Mouse (Mus musculus) cerebellum, postnatal 25 days (tissue): ENCODE measurements around the gene Proser2.
"Not testable (repeated sequence)": the region's sequence is repeated elsewhere in the genome, so short reads cannot be mapped to it uniquely, and the experiment has no call there.

Source experiments
- DNase-seq, 2 experiments: peaks; one replicate each; pipeline ENCODE4 v3.0.0; 2021; ENCODE audit warnings: mixed read lengths in 2 of 2

Gene Proser2

GRCm38 (mm10) chr2:6128136-6128805 is 1.7 kb downstream of the Proser2 start:
- peak in 1 of 2 experiments; percentile 35 for DNase-seq

DNA sequence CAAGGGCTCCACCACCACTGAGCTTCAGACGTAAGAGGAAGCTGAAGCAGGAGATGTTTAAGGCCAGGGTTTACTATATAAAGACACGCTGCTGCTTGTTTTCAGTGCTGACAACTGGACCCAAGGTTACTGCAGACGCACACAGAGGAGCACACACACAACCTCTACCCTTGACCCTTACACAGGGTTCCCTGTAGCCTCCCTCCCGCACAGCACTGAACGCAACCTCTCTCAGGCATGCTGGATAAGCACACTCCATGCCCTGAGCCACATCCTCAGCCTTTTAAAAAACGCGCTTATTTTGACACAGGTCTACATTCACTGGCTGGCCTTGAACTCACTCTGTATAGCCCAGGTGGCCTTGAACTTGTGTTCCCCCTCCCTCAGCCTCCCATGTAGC is 7.0 kb downstream of the Proser2 start:
- no peak for DNase-seq

DNA sequence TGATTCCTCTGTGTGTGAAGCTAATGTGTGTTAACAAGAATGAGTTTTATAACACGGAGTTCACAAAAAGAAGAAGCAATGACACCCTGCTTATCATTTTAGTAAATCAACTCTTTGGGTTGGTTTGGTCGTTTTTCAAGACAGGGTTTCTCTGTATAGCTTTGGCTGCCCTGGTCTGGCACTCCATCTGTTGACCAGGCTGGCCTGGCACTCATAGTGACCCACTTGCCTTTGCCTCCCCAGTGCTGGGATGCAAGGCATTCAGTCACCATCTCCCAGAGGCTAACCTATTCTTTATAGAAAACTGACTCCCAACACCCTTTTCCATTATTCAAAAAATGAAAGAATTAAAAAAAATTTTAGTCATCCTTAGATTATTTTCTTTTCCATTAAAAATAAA is 8.9 kb downstream of the Proser2 start:
- peak; percentile 64 to 78 for DNase-seq

GRCm38 (mm10) chr2:6118246-6118645 is 11.8 kb downstream of the Proser2 start:
- peak; percentile 40 to 64 for DNase-seq

GRCm38 (mm10) chr2:6113792-6114191 is 16.2 kb downstream of the Proser2 start:
- DNase-seq = no peak

DNA sequence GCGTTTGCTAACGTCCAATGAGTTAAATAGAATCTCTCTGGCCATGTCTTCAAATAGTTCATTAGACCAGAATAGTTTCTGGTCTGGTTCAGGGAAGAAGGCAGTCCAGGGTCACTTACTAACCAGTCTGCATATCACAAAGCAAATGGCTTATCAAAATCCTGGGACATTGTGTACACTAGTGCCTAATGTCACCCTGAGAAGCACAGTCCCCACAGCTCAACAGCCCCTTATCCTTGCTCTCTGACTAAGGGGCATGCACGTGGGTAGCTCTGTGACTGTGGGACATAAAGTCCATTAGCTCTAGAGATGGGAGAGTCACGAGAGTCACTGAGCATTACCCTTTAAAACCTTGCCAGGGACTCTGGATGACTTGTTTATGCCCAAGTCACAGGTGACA is 17.4 kb downstream of the Proser2 start:
- DNase-seq = no peak

DNA sequence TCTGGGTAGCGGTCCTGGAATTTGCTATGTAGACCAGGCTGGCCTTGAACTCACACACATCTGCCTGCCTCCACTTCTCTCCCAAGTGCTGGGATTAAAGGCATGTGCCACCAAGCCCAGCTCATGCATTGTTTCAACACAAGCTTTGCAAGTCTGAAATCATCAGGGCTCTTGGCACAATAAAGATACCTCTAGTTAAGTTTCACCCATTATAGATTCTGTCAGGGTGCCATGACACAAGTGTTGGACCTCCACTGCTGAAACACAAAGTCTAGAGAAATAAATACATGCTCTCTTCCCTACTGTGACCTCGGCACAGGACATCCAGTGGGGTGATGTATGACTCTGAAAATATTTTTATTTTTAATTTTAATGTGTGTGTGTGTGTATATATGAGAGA is 24.6 kb downstream of the Proser2 start:
- DNase-seq = no peak

GRCm38 (mm10) chr2:6100755-6101154 is 29.3 kb downstream of the Proser2 start:
- no peak for DNase-seq

DNA sequence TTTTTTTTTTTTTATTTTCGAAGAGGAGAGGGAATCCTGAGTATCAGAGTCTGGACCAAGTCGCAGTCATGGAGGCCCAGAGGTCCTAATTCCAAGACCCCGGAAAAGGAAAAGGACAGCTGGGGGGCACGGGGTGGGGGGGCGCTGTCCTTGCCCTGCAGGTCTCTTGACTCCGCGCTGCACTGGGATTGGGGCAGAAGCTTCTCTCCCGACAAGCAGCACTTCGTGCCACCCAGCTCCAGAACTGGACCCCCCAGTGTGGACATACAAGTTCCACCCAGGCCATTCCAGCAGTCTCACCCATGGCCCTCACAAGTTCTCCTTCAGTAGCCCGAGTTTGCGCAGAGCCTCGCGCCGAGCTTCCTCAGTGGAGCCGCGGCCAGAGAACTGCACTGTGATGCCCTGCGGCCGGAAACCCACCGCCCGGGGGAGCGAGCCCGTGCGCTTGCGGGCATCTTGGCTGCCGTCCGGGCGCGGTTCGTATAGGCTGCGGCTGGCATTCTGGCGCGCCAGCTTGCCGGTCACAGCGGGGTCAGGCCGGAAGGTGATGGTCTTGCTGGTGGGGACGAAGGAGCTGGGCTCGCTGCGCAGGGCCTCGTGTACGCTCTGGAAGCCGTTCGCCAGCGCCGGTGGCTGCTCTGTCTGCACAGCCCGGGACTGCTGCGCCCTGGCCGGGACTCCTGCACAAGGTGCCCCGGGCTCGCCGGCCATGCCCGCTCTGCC is 29.8 kb downstream of the Proser2 start:
- peak; percentile 45 to 55 for DNase-seq

GRCm38 (mm10) chr2:6099443-6099842 is 30.6 kb downstream of the Proser2 start:
- no peak for DNase-seq

DNA sequence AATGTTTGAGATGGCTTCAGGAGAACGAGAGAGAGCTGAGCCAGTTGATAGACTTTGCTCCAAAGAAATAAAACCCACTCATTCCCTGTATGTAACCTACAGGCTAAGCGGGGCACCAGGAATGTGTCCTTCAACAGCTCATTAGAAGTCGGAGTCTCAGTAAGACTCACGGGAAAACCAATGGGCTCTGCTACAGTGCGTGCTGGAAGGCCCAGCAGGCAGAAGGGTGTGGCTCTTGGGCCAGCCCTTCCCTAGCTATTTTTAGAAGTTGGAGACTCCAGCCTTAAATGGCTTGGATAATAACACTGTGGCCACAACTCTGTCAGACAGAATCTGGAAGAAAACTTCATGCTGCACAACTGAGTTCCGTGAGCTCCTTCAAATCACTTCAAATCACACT is 31.1 kb downstream of the Proser2 start:
- no peak for DNase-seq

- DNase-seq = no peak
These were observed 32.8 kb downstream of the Proser2 start for GRCm38 (mm10) chr2:6097113-6097716.

GRCm38 (mm10) chr2:6089941-6090340 is 40.1 kb downstream of the Proser2 start:
- not testable (repeated sequence) for DNase-seq

GRCm38 (mm10) chr2:6087151-6087550 is 42.9 kb downstream of the Proser2 start:
- DNase-seq = no peak

GRCm38 (mm10) chr2:6085622-6086530 is 44.1 kb downstream of the Proser2 start:
- no peak for DNase-seq

GRCm38 (mm10) chr2:6083696-6084095 is 46.3 kb downstream of the Proser2 start:
- no peak for DNase-seq

DNA sequence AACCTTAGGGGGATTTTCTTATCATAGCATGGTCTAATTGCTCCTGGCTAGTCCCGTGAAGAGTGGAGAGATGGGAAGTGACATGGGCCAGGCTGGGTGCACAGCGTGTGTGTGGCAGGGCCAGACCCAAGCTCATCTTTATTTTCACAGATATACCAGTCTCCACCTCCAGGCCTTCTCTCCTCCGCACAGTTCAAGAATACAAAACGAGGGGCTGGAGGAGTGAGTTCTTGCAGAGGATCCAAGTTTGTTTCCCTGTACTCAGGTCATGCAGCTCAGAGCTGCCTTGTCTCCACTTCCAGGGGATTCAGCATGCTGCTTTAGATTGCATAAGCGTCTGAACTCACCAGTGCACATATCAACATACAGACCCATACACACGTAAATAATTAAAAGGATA is 47.4 kb downstream of the Proser2 start:
- DNase-seq = no peak

- DNase-seq = no peak
These were observed 48.9 kb downstream of the Proser2 start for GRCm38 (mm10) chr2:6081108-6081507.

DNA sequence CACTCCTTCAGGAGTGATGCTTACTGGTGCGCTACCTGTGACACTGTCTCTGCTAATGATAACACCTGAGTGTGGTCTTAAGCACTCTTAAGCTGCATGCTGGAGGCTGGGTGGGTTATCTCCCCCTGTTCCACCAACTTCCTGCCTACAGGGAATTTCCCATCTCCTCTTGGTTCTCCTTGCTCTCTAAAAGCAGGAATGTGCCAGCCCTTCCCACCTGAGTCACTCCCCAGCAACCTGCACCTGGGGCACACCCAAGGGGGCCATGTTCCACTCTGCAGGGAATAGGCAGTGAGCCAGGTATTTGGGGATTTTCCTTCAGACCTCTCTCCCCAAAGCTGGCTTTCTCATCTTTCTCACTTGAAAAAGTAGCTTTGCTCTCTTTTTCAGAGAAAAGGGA is 50.0 kb downstream of the Proser2 start:
- no peak for DNase-seq

DNA sequence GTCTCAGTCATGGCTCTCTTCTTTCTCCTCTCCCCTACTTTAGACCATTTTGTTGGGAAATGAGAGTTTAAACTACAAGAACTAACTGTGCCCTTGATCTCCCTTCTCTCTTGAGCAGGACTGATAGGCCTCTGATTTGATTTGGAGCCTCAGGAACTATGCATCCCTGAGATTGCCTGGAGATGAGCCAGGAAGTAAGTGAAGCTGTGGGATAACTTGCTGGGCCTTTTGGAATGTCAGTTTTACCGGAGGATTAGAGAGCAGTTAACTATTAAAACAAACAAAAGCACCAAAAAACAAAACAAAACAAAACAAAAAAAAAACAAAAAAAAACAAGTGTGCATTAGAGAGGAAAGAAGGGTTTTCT is 54.5 kb downstream of the Proser2 start:
- DNase-seq = no peak

GRCm38 (mm10) chr2:6074891-6075529 is 55.0 kb downstream of the Proser2 start:
- peak in 1 of 2 experiments; percentile 9 for DNase-seq

GRCm38 (mm10) chr2:6072685-6073260 is 57.2 kb downstream of the Proser2 start:
- DNase-seq = no peak
